Mouse (Mus musculus): ENCODE results near the gene Klk8.

Klk8 gene

DNA sequence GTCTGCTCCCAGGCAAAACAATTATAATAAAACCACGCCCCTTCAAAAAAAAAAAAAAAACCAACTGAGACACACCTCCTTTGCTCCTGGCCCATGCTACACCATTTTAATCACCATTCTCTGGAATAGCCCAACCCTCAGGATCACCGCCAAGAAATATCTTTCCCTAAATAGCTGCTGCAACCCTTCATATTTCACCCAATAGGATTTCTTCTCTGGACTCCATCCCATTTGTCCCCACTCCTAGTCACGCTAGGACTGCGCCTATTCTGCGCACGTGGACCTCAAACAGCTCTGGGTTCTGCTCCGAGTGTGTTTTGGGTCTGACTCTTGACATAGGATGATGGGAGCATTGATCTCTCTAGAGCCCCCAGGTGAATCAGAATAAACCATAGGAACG lies 1.0 kb upstream of the Klk8 start:
- DNase-seq, result no peak

GRCm38 (mm10) chr7:43797844-43798462 lies 576 bp downstream of the Klk8 start:
- DNase-seq, result peak; percentile 57

DNA sequence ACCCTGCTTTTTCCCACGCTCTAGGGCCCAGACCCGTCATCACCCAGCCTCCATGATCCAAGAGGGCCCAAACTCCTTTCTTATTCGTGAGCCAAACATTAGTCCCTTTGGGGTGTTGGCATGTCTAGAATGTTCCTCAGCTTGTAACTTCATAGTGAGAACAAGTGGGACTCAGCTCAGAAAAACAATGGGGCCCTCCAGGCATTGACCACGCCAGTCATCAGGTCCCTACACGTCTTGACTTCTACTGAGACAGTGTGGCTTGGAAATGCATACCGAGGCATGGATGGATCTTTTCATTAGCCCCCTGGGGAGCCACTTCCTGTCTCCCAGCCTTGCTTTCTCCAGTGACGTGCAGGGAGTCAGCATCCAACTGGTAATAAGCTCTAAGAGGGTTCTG lies 2.5 kb downstream of the Klk8 start:
- no peak for DNase-seq

DNA sequence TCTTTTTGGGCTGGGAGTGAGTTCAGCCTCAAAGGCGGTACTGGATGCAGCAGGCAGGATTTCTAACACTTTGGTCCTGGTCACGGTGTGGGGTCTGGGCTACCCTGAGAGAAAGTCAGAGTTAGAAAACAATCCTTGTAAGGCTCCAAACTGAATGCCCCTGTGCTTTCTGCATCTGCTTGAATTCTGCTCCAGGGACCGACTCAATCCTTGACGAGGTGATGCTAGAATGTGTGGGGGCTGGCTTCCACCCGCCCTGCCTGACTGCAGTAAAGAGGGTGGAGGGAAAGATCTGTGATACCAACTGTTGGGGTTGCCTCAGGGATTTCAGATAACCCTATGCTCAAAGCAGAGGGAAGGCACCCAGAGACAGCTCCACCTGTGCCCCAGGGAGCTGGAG lies 13.6 kb downstream of the Klk8 start, which contains the start of gene Klk7:
Gene Klk7 (plus strand): TSS at position 301 of the 400 bp plus-strand sequence.
- DNase-seq, result no peak

DNA sequence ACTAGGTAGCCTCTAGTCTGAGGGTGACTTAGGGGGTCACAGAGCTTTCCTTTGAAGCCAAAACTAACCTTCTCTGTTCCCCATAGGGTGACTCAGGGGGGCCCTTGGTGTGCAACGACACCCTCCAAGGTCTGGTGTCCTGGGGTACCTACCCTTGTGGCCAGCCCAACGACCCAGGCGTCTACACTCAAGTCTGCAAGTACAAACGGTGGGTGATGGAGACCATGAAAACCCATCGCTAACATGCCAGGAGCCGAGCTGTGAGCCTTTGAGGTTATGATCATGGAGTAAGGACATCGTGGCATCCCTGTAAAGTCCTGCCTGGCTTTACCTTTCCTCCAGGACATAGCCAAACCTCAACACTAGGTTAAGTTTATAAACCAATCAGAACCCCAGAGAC lies 17.8 kb downstream of the Klk8 start:
- no peak for DNase-seq

GRCm38 (mm10) chr7:43816746-43817145 lies 19.4 kb downstream of the Klk8 start:
- DNase-seq, result no peak

DNA sequence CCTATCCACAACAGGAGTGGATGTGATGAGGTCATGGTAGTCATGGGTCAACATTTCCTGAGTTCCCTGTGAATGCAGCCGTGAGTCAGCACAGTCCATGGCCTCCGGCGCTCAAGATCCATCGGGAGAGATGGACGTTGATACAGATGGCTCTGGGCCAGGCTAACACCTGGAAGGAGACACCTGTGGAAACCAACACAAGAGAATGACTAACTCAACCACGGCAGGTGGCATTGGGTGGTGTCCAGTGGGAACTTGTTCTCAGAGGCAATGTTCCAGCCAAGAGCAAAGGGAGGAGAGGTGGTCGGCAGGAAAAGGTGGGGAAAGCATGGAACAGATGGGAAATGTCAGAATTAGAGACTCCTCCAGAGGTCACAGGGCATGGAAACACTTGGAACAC lies 24.2 kb downstream of the Klk8 start:
- DNase-seq, result no peak

- no peak for DNase-seq
These were observed 26.8 kb downstream of the Klk8 start, which contains the start of gene Klk6 for GRCm38 (mm10) chr7:43824199-43824598. TSS of gene Klk6 (plus strand) at chr7:43824499.

DNA sequence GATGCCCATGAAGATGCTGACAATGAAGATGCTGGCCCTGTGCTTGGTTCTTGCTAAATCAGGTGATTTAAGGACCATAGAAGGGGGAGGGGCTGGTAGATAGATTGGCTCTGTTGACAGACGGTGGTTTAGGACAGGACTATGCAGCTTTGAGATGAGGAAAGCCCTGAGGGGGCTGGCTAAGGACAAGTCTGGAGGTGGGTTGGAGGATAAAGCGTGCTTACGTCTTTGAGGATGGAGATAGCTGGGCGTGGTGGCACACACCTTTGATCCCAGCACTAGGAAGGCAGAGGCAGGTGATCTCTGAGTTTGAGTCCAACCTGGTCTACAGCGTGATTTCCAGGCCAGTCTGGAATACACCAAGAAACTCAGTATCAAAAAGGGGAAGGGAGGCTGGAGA lies 28.7 kb downstream of the Klk8 start:
- no peak for DNase-seq

GRCm38 (mm10) chr7:43827706-43828105 lies 30.3 kb downstream of the Klk8 start:
- no peak for DNase-seq

DNA sequence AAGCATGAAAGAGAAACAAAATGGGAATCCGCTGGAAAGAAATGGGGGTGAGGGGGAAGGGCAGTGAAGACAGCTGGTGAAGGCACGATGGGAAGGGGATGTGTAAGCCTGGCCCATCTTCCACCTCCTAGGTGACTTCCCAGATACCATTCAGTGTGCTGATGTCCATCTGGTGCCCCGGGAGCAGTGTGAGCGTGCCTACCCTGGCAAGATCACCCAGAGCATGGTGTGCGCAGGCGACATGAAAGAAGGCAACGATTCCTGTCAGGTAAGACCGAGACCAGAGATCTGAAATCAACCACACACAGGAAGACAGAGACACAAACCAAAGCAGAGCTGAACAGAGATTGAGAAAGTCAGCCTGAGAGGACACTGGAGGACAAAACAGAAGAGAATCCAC lies 31.6 kb downstream of the Klk8 start:
- no peak for DNase-seq

- no peak for DNase-seq
These were observed 44.3 kb downstream of the Klk8 start, which contains the start of gene Klk5 for GRCm38 (mm10) chr7:43841701-43842100. TSS of gene Klk5 (plus strand) at chr7:43841971.

DNA sequence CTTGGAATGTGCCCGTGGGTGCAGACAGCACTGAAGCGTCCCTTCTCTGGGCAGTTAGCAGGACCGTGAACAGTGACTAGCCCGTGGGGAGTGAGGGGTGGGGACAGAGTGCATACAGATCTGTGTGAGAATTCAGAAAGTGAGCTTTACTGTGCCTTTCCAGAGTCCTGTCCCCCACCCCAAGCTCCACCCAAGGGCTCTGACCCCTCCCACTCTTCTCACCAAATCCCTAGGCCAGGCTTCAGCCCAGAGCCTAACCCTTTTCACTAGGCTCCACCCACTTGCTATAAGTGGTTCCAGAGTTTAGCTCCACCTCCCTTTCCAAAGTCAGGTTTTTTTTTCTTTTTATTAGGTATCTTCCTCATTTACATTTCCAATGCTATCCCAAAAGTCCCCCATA lies 46.4 kb downstream of the Klk8 start:
- no peak for DNase-seq

GRCm38 (mm10) chr7:43851616-43852015 lies 54.2 kb downstream of the Klk8 start:
- DNase-seq, result no peak
